Mouse (Mus musculus) ES-E14 (cell line): ENCODE results near the gene Cidec.

ENCODE experiments used
- CHD2 ChIP-seq: IDR thresholded peaks from 2 replicates; pipeline ENCODE4 v1.6.1; 2014; ENCODE audit warnings: mild to moderate bottlenecking, low read depth, low read length, inconsistent platforms
- MAFK ChIP-seq: IDR thresholded peaks from 2 replicates; pipeline ENCODE4 v1.6.1; 2014; ENCODE audit warnings: mild to moderate bottlenecking, low read depth, low read length, inconsistent platforms; ENCODE audit not compliant: insufficient read depth

DNA sequence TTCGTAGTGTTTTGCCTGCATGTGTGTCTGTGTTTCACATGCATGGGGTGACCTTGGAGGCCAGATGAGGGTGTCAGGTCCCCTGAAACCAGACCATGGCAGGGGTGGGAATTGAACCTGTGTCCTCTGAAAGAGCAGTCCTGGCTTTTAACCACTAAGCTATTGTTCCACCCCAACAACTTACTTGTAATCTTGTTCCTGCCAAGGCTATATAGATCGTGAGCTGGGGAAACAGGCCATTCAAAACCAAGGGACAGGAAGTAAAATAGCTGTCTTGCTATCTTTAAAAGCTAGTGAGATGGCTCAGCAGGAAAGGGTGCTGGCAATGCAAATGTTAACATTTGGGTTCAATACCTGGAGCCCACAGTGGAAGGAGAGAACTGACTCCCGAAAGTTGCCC is 5.6 kb downstream of the Cidec start:
- TF ChIP-seq CHD2 (no peak), MAFK (no peak)
